Mouse (Mus musculus) cerebellum, adult 2 months (tissue): Measurements from ENCODE around the gene Cpne4.

Experiments
- CTCF ChIP-seq: fragments of 200-500 bp; IDR thresholded peaks from 2 replicates; pipeline ENCODE4 v1.5.1; 2011; ENCODE audit warnings: low read depth, mild to moderate bottlenecking, control low read depth, low read length, moderate library complexity, borderline replicate concordance; ENCODE audit not compliant: insufficient read depth
- POLR2A ChIP-seq: fragments of 200-500 bp; IDR thresholded peaks from 2 replicates; pipeline ENCODE4 v1.6.1; 2011; ENCODE audit warnings: low read length, control low read depth, borderline replicate concordance; ENCODE audit not compliant: insufficient read depth

DNA sequence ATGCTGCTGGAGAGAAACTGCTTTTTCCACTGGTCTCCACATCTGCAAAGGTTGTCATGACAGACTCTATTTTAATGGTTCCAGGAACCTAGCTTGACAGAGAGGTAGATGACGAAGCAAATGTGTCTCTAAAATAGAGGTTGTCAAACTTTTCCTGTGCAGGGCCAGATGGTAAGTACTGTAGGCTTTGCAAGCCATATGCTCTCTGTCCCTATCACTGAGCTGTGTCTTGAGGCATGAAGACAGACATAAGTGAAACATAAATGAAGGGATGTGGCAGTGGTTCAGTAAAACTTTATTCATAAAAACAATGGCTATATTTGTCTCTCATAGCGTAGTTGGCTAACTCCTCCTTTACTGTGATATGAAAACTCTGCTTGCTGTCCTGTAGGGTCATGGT is 366.2 kb downstream of the Cpne4 start:
- no peak for TF ChIP-seq CTCF
- no peak for TF ChIP-seq POLR2A
